Mouse (Mus musculus) CH12.LX (cell line): ENCODE data around the gene Ebf3. TPM values are rescaled to one million over a fixed set of nuclear protein-coding genes. Genes with fewer than 3 reads are reported as not detected.

Experiments
- polyA plus RNA-seq: library from polyadenylated mRNA; unstranded; fragments of >175 nt; gene quantifications from 2 replicates; pipeline ENCODE4 v1.2.1, GENCODE M21; 2012; ENCODE audit warnings: low read depth; ENCODE audit not compliant: insufficient read length
- total RNA-seq, 2 experiments: library from RNA; depleted of rRNA; stranded (reverse); fragments of 300-350 nt in 1 of 2; fragments of >200 nt in 1 of 2; gene quantifications; 2 replicates each; pipeline ENCODE4 v1.2.3; 2012 to 2014

Gene Ebf3
- total and polyA plus RNA-seq, 3 experiments, result 0.10 to 0.89 TPM; not detected in 1

Other genes starting within 250 kb of the Ebf3 start
- 7.4 and 10.3 TPM in 2 replicates for gene 9430038I01Rik, start 96.3 kb upstream of the Ebf3 start, total RNA-seq (2012; rRNA removed)
- gene 9430038I01Rik, start 96.3 kb upstream of the Ebf3 start, total RNA-seq (2014; rRNA removed), result 11.6 and 14.0 TPM in 2 replicates
- 9.8 and 14.6 TPM in 2 replicates for gene 9430038I01Rik, start 96.3 kb upstream of the Ebf3 start, polyA plus RNA-seq
- 182 and 196 TPM in 2 replicates for gene Glrx3, start 123.2 kb upstream of the Ebf3 start, total RNA-seq (2012; rRNA removed)
- 347 and 372 TPM in 2 replicates for gene Glrx3, start 123.2 kb upstream of the Ebf3 start, total RNA-seq (2014; rRNA removed)
- gene Glrx3, start 123.2 kb upstream of the Ebf3 start, polyA plus RNA-seq, result 243 and 279 TPM in 2 replicates